Mouse (Mus musculus) heart, embryonic 11.5 days (tissue): ENCODE measurements around the gene Syngr1. TPM values are rescaled to one million over a fixed set of nuclear protein-coding genes. Genes with fewer than 3 reads are reported as not detected.

Experiments used
- ATAC-seq: fragments of 200-750 bp; cut with Nextera tagmentation; replicated peaks from 2 replicates; pipeline ENCODE4 v1.8.0; 2017; ENCODE audit warnings: moderate library complexity; ENCODE audit not compliant: insufficient number of reproducible peaks, low FRiP score, low TSS enrichment
- H3K27ac ChIP-seq: fragments of 300-500 bp; sonication (generic); 2 replicates; pipeline ENCODE4 v1.5.1; 2014; ENCODE audit warnings: mild to moderate bottlenecking, low read depth, low read length
- H3K27me3 ChIP-seq: fragments of 300-500 bp; sonication (generic); 2 replicates; pipeline ENCODE4 v1.6.1; 2014; ENCODE audit warnings: mild to moderate bottlenecking, low read length, mixed read lengths; ENCODE audit not compliant: control insufficient read depth, insufficient read depth
- H3K36me3 ChIP-seq: fragments of 300-500 bp; sonication (generic); 2 replicates; pipeline ENCODE4 v1.6.1; 2014; ENCODE audit warnings: mild to moderate bottlenecking, low read length, moderate library complexity, mixed read lengths; ENCODE audit not compliant: control insufficient read depth, insufficient read depth
- H3K4me1 ChIP-seq: fragments of 300-500 bp; sonication (generic); 2 replicates; pipeline ENCODE4 v1.6.1; 2014; ENCODE audit warnings: low read length; ENCODE audit not compliant: control insufficient read depth, insufficient read depth
- H3K4me2 ChIP-seq: fragments of 300-500 bp; sonication (generic); 2 replicates; pipeline ENCODE4 v1.6.1; 2014; ENCODE audit warnings: mild to moderate bottlenecking, moderate library complexity
- H3K4me3 ChIP-seq: fragments of 300-500 bp; sonication (generic); 2 replicates; pipeline ENCODE4 v1.5.1; 2014; ENCODE audit warnings: low read depth, low read length
- H3K9ac ChIP-seq: fragments of 300-500 bp; sonication (generic); 2 replicates; pipeline ENCODE4 v1.6.1; 2014; ENCODE audit warnings: mild to moderate bottlenecking, low read depth, low read length, moderate library complexity
- H3K9me3 ChIP-seq: fragments of 300-500 bp; sonication (generic); replicated peaks from 2 replicates; pipeline ENCODE4 v1.6.1; 2016; ENCODE audit warnings: low read length; ENCODE audit not compliant: control insufficient read depth
- WGBS: fragments of 180-500 bp; shearing (Covaris S2); extraction: QIAGEN DNeasy Blood & Tissue Kit; methylation state at CpG from one replicate; pipeline ENCODE4 v1.1.7; 2014; ENCODE audit not compliant: insufficient replicate concordance; 5-methylcytosine and 5-hydroxymethylcytosine counted together
- polyA plus RNA-seq: library from polyadenylated mRNA; unstranded; fragments of >200 nt; fragmentation: Nextera tagmentation; extraction: Ambion mirVana; gene quantifications from 2 replicates; pipeline ENCODE4 v1.2.1, GENCODE M21; 2014

Syngr1 gene
- polyA plus RNA-seq, 1 experiment from 2014 or later, result 15.2 TPM

- Histone ChIP-seq H3K4me2 (no peak overlapping the region), H3K4me3 (no peak overlapping the region), H3K27me3 (no peaks in the 10 kb centered on the region), H3K9ac (no peak overlapping the region), H3K36me3 (peaks cover 10% of the 10 kb centered on the region), H3K9me3 (0 out of 2 replicates have a peak, but pooled peaks cover 3% of the 10 kb centered on the region), H3K27ac (no peak overlapping the region), H3K4me1 (peaks cover 22% of the 10 kb centered on the region)
- 86% methylated on average over 6 of the region's 6 CpGs for WGBS
- ATAC-seq, result no peak
These were observed 52.6 kb downstream of the Syngr1 start for GRCm38 (mm10) chr15:80143760-80144159.

GRCm38 (mm10) chr15:80145397-80145796, 54.3 kb downstream of the Syngr1 start:
- no peaks in the 10 kb centered on the region for H3K27me3 ChIP-seq
- no peak overlapping the region for H3K4me3 ChIP-seq
- 93% methylated on average over 5 of the region's 5 CpGs for WGBS
- no peak overlapping the region for H3K27ac ChIP-seq
- no peak overlapping the region for H3K9ac ChIP-seq
- peaks cover 15% of the 10 kb centered on the region for H3K4me1 ChIP-seq
- peaks cover 15% of the 10 kb centered on the region for H3K36me3 ChIP-seq
- no peak overlapping the region for H3K4me2 ChIP-seq
- ATAC-seq, result no peak
- 0 out of 2 replicates have a peak, but pooled peaks cover 3% of the 10 kb centered on the region for H3K9me3 ChIP-seq

GRCm38 (mm10) chr15:80146153-80146552, 55.0 kb downstream of the Syngr1 start:
- WGBS, result 39% methylated on average over 6 of the region's 6 CpGs
- H3K4me2 ChIP-seq, result no peak overlapping the region
- H3K27me3 ChIP-seq, result no peaks in the 10 kb centered on the region
- H3K36me3 ChIP-seq, result peaks cover 17% of the 10 kb centered on the region
- H3K27ac ChIP-seq, result no peak overlapping the region
- 0 out of 2 replicates have a peak overlapping the region, but pooled peaks have one; percentile 39 for H3K9ac ChIP-seq
- no peak overlapping the region for H3K4me3 ChIP-seq
- 0 out of 2 replicates have a peak, but pooled peaks cover 3% of the 10 kb centered on the region for H3K9me3 ChIP-seq
- ATAC-seq, result no peak
- peaks cover 15% of the 10 kb centered on the region for H3K4me1 ChIP-seq

- 77% methylated on average over 14 of the region's 14 CpGs for WGBS
- Histone ChIP-seq H3K27ac (no peak overlapping the region), H3K9ac (no peak overlapping the region)
These were observed 56.0 kb downstream of the Syngr1 start for GRCm38 (mm10) chr15:80147090-80147489.

GRCm38 (mm10) chr15:80147511-80147910, 56.4 kb downstream of the Syngr1 start:
- H3K4me1 ChIP-seq, result peaks cover 15% of the 10 kb centered on the region
- no peak for ATAC-seq
- no peak overlapping the region for H3K4me2 ChIP-seq
- H3K36me3 ChIP-seq, result peaks cover 10% of the 10 kb centered on the region
- H3K27me3 ChIP-seq, result no peaks in the 10 kb centered on the region
- WGBS, result 53% methylated on average over 5 of the region's 5 CpGs
- H3K9me3 ChIP-seq, result no peaks in the 10 kb centered on the region
- H3K27ac ChIP-seq, result no peak overlapping the region
- H3K9ac ChIP-seq, result no peak overlapping the region
- H3K4me3 ChIP-seq, result no peak overlapping the region

More at GRCm38 (mm10) chr15:80147090-80147489, 56.0 kb downstream of the Syngr1 start:
- Histone ChIP-seq H3K4me3 (no peak overlapping the region), H3K27me3 (no peaks in the 10 kb centered on the region), H3K4me2 (no peak overlapping the region), H3K9me3 (0 out of 2 replicates have a peak, but pooled peaks cover under 1% of the 10 kb centered on the region), H3K36me3 (peaks cover 12% of the 10 kb centered on the region), H3K4me1 (peaks cover 15% of the 10 kb centered on the region)
- ATAC-seq, result no peak

- no peaks in the 10 kb centered on the region for H3K27me3 ChIP-seq
- H3K4me1 ChIP-seq, result peaks cover 15% of the 10 kb centered on the region
- H3K9me3 ChIP-seq, result no peaks in the 10 kb centered on the region
- no peak overlapping the region for H3K9ac ChIP-seq
- ATAC-seq, result no peak
- no peak overlapping the region for H3K4me2 ChIP-seq
- H3K4me3 ChIP-seq, result no peak overlapping the region
- 83% methylated on average over 8 of the region's 8 CpGs for WGBS
- H3K27ac ChIP-seq, result no peak overlapping the region
- H3K36me3 ChIP-seq, result peaks cover 19% of the 10 kb centered on the region
These were observed 57.4 kb downstream of the Syngr1 start for GRCm38 (mm10) chr15:80148565-80148964.

GRCm38 (mm10) chr15:80149517-80149916, 58.4 kb downstream of the Syngr1 start:
- ATAC-seq, result no peak
- Histone ChIP-seq H3K9ac (no peak overlapping the region), H3K27me3 (no peaks in the 10 kb centered on the region), H3K36me3 (peaks cover 20% of the 10 kb centered on the region), H3K4me1 (peaks cover 15% of the 10 kb centered on the region), H3K9me3 (no peaks in the 10 kb centered on the region), H3K4me2 (no peak overlapping the region), H3K4me3 (no peak overlapping the region), H3K27ac (no peak overlapping the region)
- 89% methylated on average over 7 of the region's 7 CpGs for WGBS

GRCm38 (mm10) chr15:80152663-80153062, 61.5 kb downstream of the Syngr1 start:
- ATAC-seq, result no peak
- no peak overlapping the region for H3K27ac ChIP-seq
- no peaks in the 10 kb centered on the region for H3K9me3 ChIP-seq
- no peaks in the 10 kb centered on the region for H3K27me3 ChIP-seq
- no peaks in the 10 kb centered on the region; the same call in 1 of the 2 replicates for H3K4me1 ChIP-seq
- H3K9ac ChIP-seq, result no peak overlapping the region
- WGBS, result 85% methylated on average over 10 of the region's 10 CpGs
- H3K36me3 ChIP-seq, result peaks cover 36% of the 10 kb centered on the region
- no peak overlapping the region for H3K4me3 ChIP-seq
- no peak overlapping the region for H3K4me2 ChIP-seq

- H3K4me3 ChIP-seq, result no peak overlapping the region
- H3K27ac ChIP-seq, result no peak overlapping the region
- no peaks in the 10 kb centered on the region for H3K9me3 ChIP-seq
- H3K4me1 ChIP-seq, result peaks cover 8% of the 10 kb centered on the region
- no peak for ATAC-seq
- peaks cover 47% of the 10 kb centered on the region for H3K36me3 ChIP-seq
- H3K4me2 ChIP-seq, result no peak overlapping the region
- no peak overlapping the region for H3K9ac ChIP-seq
- H3K27me3 ChIP-seq, result no peaks in the 10 kb centered on the region
- 77% methylated on average over 11 of the region's 11 CpGs for WGBS
These were observed 62.6 kb downstream of the Syngr1 start for GRCm38 (mm10) chr15:80153757-80154156.
